Mouse (Mus musculus): ENCODE data around the gene Tcam1. TPM values are rescaled to one million over a fixed set of nuclear protein-coding genes. Genes with fewer than 3 reads are reported as not detected.

Gene Tcam1
- polyA plus RNA-seq, 1 experiment from 2014 or later = not detected

DNA sequence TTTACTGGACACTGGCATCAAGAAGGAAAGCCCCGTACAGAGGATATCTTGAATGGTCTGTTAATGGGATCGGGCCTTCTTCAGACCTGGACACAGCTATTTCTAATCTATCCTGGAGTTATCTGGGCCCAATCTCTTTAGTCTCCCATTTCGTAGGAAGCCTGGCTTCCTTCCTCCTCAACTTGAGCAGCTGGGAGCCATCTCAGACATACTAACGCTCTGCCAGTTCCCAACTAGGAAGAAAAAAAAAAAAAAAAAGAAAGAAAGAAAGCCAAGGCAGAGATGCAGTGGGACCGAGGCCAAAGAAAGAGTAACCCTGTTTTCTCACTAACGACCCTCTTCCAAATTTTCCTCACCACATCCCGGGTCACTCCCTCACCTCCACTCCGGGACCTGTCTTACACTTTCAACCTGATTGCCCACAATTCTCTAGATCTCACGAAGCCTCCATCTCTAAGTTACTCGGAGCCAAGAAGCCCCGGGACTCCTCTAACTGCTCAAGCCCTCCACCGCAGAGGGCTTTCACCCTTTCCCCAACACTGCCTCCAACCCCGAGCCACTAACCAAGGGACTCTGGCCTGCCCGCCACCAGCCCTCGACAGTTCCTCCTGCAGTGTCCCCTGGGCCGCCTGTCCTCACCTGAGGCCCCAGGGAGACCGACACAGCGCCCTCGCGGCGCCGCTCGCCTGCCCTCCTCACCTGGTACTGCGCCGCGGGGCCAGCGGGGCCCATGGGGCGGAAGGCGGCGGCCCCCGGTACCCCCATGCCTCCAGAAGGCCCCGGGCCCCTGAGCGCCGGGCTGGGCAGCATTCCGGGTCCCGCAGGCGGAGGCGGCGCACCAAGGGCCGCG is 4.5 kb upstream of the Tcam1 start:
- Histone ChIP-seq H3K27ac (ENCODE audit: low read depth, low read length) (peak overlapping the region; percentile 79), H3K9ac (replicated peaks; ENCODE audit: low read depth, low read length) (peak overlapping the region; percentile 92), H3K4me3 (ENCODE audit: low read depth, low read length) (peak overlapping the region; percentile 89), H3K9me3 (ENCODE audit: control insufficient read depth, low read length) (no peaks in the 10 kb centered on the region), H3K4me1 (ENCODE audit: control insufficient read depth, insufficient read depth, low read length) (peaks cover 31% of the 10 kb centered on the region), H3K27me3 (ENCODE audit: control insufficient read depth, insufficient read depth, low read length) (no peaks in the 10 kb centered on the region), H3K4me2 (ENCODE audit: low read depth, low read length) (peak overlapping the region; percentile 79), H3K36me3 (ENCODE audit: control insufficient read depth, insufficient read depth, low read length) (no peaks in the 10 kb centered on the region)
- 1% methylated on average over 40 of the region's 41 CpGs for WGBS
- peak; percentile 18 for ATAC-seq (ENCODE audit: low read depth)

DNA sequence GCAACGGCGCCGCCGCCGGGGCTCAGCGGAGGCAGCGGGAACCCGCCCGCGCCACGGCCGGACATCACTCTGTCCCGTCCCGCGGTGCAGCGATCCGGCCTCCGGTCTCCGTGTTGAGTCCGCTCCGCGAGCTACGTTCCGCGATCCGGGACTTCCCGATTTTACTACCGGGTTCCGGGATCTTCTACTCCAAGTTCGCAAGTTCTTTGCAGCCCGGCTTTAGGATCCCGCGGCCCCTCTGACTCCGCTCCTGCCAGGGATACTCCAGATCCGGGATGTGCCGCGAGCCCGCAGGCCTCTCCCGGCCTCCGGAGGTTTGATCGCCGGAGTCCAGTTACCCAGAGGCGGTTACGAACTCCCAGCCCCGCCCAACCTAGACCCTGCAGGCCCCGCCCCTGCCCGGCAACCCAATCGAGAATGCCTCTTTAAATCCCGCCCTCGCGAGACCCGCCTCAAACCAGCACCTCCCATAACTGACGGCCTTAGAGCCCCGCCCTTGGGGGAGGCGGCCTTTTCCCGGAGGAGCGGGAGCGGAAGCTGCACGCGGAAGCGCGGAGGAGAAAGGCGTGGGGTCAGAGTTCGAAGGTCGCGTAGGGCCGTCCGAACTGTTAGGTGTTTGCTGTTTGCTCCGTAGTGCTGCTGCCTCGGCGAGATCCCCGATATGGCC is 3.7 kb upstream of the Tcam1 start, which contains the start of gene Smarcd2:
Gene Smarcd2 (minus strand): TSS at position 329 of the 667 bp plus-strand sequence.
- Histone ChIP-seq H3K9ac (replicated peaks; ENCODE audit: low read depth, low read length) (peak within 1 kb of the TSS; percentile 92), H3K27me3 (ENCODE audit: control insufficient read depth, insufficient read depth, low read length) (no peaks in the 10 kb centered on the region), H3K4me2 (ENCODE audit: low read depth, low read length) (peak within 1 kb of the TSS; percentile 79), H3K27ac (ENCODE audit: low read depth, low read length) (peak within 1 kb of the TSS; percentile 79), H3K9me3 (ENCODE audit: control insufficient read depth, low read length) (no peaks in the 10 kb centered on the region), H3K36me3 (ENCODE audit: control insufficient read depth, insufficient read depth, low read length) (no peaks in the 10 kb centered on the region), H3K4me1 (ENCODE audit: control insufficient read depth, insufficient read depth, low read length) (peaks cover 24% of the 10 kb centered on the region), H3K4me3 (ENCODE audit: low read depth, low read length) (peak within 1 kb of the TSS; percentile 89)
- peak; percentile 91 for ATAC-seq (ENCODE audit: low read depth)
- WGBS = 1% methylated on average over 69 of the region's 72 CpGs

DNA sequence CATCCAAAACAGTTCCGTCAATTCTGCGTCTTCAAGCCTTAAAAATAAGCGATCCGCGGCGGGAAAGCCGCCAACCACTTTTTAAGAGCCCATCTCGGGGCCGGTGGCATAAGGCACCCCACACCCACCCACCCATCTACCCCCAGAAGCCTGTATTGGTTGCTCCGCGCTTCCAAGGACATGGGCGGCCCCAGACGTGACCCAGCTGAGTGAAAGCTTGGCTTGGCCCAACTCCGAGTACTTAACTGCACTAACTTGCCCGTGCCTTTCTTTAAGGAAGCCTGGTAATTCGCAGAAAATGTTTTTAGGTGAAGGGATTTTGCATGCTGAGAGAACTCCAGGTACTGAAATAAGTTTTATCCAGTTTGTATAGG is 3.2 kb upstream of the Tcam1 start:
- Histone ChIP-seq H3K36me3 (ENCODE audit: control insufficient read depth, insufficient read depth, low read length) (no peaks in the 10 kb centered on the region), H3K4me2 (ENCODE audit: low read depth, low read length) (peak overlapping the region; percentile 79), H3K27me3 (ENCODE audit: control insufficient read depth, insufficient read depth, low read length) (no peaks in the 10 kb centered on the region), H3K9ac (replicated peaks; ENCODE audit: low read depth, low read length) (peak overlapping the region; percentile 49), H3K9me3 (ENCODE audit: control insufficient read depth, low read length) (no peaks in the 10 kb centered on the region), H3K4me1 (ENCODE audit: control insufficient read depth, insufficient read depth, low read length) (peaks cover 19% of the 10 kb centered on the region), H3K27ac (ENCODE audit: low read depth, low read length) (peak overlapping the region; percentile 56), H3K4me3 (ENCODE audit: low read depth, low read length) (peak overlapping the region; percentile 89)
- peak; percentile 19; the same call in 1 of the 2 replicates for ATAC-seq (ENCODE audit: low read depth)
- 20% methylated on average over 16 of the region's 16 CpGs for WGBS

DNA sequence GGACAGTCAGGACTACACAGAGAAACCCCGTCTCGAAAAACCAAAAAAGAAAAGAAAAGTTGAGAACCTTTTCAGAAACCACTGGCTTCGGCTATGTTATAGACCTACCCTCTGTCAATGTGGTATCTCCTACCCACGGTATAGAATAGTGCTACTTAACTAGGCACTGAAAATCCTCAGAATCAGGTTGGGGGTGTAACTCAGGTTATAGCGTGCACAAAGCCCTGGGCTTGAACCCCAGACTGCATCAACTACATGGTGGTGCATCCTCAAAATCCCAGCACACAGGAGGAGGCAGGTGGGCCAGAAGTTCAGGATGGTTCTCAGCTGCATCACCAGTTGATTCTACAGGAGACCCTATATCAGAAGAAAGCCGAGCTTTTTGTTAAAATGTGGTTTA is 2.7 kb upstream of the Tcam1 start:
- Histone ChIP-seq H3K4me1 (ENCODE audit: control insufficient read depth, insufficient read depth, low read length) (peaks cover 14% of the 10 kb centered on the region), H3K4me2 (ENCODE audit: low read depth, low read length) (no peak overlapping the region; the same call in 1 of the 2 replicates), H3K27me3 (ENCODE audit: control insufficient read depth, insufficient read depth, low read length) (no peaks in the 10 kb centered on the region), H3K4me3 (ENCODE audit: low read depth, low read length) (no peak overlapping the region), H3K9me3 (ENCODE audit: control insufficient read depth, low read length) (no peaks in the 10 kb centered on the region), H3K9ac (replicated peaks; ENCODE audit: low read depth, low read length) (no peak overlapping the region), H3K36me3 (ENCODE audit: control insufficient read depth, insufficient read depth, low read length) (no peaks in the 10 kb centered on the region), H3K27ac (ENCODE audit: low read depth, low read length) (no peak overlapping the region)
- WGBS = 96% methylated on average over 6 of the region's 6 CpGs
- ATAC-seq (ENCODE audit: low read depth) = no peak

DNA sequence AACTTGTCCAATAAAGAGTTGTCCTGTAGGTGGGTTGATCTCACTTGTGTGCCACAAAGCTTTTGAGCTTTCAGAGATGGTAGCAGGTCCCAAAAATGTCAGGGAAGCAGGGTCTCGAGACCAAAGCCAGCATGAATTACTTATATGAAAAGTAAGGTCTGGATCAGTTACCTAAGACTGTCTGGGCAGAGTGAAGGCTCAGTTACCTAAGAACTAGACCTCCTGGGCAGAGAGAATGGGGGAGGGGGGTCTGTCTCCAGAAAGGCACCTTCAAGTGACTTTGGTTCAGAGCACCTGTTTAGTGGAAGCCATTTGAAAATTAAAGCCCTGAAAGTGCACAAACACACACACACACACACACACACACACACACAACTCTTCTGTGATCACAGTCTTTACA is 2.1 kb upstream of the Tcam1 start:
- Histone ChIP-seq H3K4me3 (ENCODE audit: low read depth, low read length) (no peak overlapping the region), H3K9me3 (ENCODE audit: control insufficient read depth, low read length) (no peaks in the 10 kb centered on the region), H3K9ac (replicated peaks; ENCODE audit: low read depth, low read length) (no peak overlapping the region), H3K27ac (ENCODE audit: low read depth, low read length) (no peak overlapping the region), H3K4me1 (ENCODE audit: control insufficient read depth, insufficient read depth, low read length) (peaks cover 8% of the 10 kb centered on the region), H3K36me3 (ENCODE audit: control insufficient read depth, insufficient read depth, low read length) (no peaks in the 10 kb centered on the region), H3K27me3 (ENCODE audit: control insufficient read depth, insufficient read depth, low read length) (no peaks in the 10 kb centered on the region), H3K4me2 (ENCODE audit: low read depth, low read length) (no peak overlapping the region)
- WGBS = 86% methylated on average over 1 of the region's 1 CpGs
- ATAC-seq (ENCODE audit: low read depth) = no peak

DNA sequence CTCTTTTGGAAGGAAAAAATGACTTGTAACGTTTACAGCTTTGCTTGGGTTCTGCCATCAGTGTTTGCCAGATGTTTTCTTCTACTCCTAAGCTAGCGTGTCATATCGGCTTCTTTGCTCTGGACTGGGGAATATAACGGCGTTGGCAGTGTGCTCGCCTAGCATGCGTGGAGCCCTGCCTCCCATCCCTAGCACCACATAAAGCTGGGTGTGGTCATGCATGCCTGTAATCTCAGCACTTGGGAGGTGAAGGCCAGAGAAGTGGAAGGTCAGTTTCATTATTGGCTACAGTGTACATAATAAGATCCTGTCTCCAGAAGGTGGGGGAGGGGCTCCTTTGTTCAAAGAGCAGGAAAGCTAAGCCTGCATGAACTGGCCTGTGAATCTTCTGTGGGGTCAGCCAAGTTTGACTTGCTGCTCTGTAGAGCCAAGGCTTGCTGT is 1.5 kb upstream of the Tcam1 start:
- no peak for ATAC-seq (ENCODE audit: low read depth)
- WGBS = 88% methylated on average over 7 of the region's 7 CpGs
- Histone ChIP-seq H3K4me2 (ENCODE audit: low read depth, low read length) (no peak overlapping the region), H3K9ac (replicated peaks; ENCODE audit: low read depth, low read length) (no peak overlapping the region), H3K9me3 (ENCODE audit: control insufficient read depth, low read length) (no peaks in the 10 kb centered on the region), H3K27me3 (ENCODE audit: control insufficient read depth, insufficient read depth, low read length) (no peaks in the 10 kb centered on the region), H3K36me3 (ENCODE audit: control insufficient read depth, insufficient read depth, low read length) (no peaks in the 10 kb centered on the region), H3K27ac (ENCODE audit: low read depth, low read length) (no peak overlapping the region), H3K4me1 (ENCODE audit: control insufficient read depth, insufficient read depth, low read length) (peaks cover 8% of the 10 kb centered on the region), H3K4me3 (ENCODE audit: low read depth, low read length) (no peak overlapping the region)

DNA sequence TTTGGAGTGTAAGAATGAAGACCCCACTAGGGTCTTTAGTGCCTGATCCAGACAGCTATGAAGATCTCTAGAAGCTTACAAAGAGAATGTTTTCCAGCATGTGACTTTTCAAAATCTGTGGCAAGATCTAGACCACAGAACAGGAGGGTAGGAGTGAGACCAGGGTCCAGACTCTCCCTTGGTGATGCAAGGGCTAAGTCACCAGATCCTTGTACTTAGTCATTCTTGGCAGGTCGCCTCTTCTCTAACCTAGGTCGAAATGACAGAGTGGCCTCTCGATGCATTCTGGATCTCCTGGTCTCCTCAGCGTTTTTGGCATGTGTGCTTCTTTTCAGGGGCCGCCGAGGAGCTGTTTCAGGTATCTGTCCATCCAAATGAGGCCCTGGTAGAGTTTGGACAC is 6.0 kb downstream of the Tcam1 start:
- Histone ChIP-seq H3K27me3 (ENCODE audit: control insufficient read depth, insufficient read depth, low read length) (no peaks in the 10 kb centered on the region), H3K4me3 (ENCODE audit: low read depth, low read length) (no peak overlapping the region), H3K4me2 (ENCODE audit: low read depth, low read length) (no peak overlapping the region), H3K27ac (ENCODE audit: low read depth, low read length) (no peak overlapping the region), H3K9ac (replicated peaks; ENCODE audit: low read depth, low read length) (no peak overlapping the region), H3K9me3 (ENCODE audit: control insufficient read depth, low read length) (no peaks in the 10 kb centered on the region), H3K4me1 (ENCODE audit: control insufficient read depth, insufficient read depth, low read length) (no peaks in the 10 kb centered on the region), H3K36me3 (ENCODE audit: control insufficient read depth, insufficient read depth, low read length) (no peaks in the 10 kb centered on the region)
- ATAC-seq (ENCODE audit: low read depth) = no peak
- WGBS = 87% methylated on average over 6 of the region's 6 CpGs

DNA sequence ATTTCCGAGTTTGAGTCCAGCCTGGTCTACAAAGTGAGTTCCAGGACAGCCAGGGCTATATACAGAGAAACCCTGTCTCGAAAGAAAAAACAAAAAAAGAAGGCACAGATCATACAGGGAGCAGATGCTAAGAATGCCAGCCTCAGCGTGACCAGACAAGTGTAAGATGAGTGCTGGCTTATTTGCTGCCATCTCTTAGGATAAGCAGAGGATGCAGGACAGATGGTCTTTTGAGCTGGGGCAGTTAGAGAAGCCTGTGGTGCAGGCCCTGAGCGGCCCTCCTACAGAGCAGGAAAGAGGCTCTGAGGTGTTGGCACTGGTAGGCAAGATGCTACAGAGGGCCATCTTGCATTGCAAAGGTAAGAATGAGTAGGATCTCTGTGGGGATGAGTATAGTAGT is 6.9 kb downstream of the Tcam1 start:
- no peak for ATAC-seq (ENCODE audit: low read depth)
- 81% methylated on average over 4 of the region's 4 CpGs for WGBS

DNA sequence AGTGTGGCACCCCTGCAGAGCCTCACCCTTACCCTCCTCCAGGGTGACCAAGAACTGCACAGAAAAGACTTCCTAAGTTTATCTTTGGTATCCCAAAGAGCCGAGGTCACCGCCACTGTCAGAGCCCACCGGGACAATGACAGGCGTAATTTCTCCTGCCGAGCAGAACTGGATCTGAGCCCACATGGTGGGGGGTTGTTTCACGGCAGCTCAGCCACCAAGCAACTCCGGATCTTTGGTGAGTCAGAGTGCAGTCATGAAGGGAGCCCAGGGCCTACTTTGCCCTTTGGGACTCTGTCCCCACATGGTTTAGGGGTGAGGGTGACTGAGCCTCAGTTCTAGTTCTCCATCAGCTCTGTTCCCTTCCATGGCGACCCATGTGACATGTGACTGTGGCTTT is 7.7 kb downstream of the Tcam1 start:
- no peaks in the 10 kb centered on the region for H3K36me3 ChIP-seq (ENCODE audit: control insufficient read depth, insufficient read depth, low read length)
- no peak overlapping the region for H3K4me2 ChIP-seq (ENCODE audit: low read depth, low read length)
- no peak for ATAC-seq (ENCODE audit: low read depth)
- H3K9ac ChIP-seq (replicated peaks; ENCODE audit: low read depth, low read length) = no peak overlapping the region
- no peak overlapping the region for H3K4me3 ChIP-seq (ENCODE audit: low read depth, low read length)
- WGBS = 61% methylated on average over 8 of the region's 8 CpGs
- no peaks in the 10 kb centered on the region for H3K9me3 ChIP-seq (ENCODE audit: control insufficient read depth, low read length)
- H3K27ac ChIP-seq (ENCODE audit: low read depth, low read length) = no peak overlapping the region
- H3K27me3 ChIP-seq (ENCODE audit: control insufficient read depth, insufficient read depth, low read length) = no peaks in the 10 kb centered on the region
- no peaks in the 10 kb centered on the region for H3K4me1 ChIP-seq (ENCODE audit: control insufficient read depth, insufficient read depth, low read length)

More for the DNA sequence above, 6.9 kb downstream of the Tcam1 start:
- Histone ChIP-seq H3K9me3 (ENCODE audit: control insufficient read depth, low read length) (no peaks in the 10 kb centered on the region), H3K9ac (replicated peaks; ENCODE audit: low read depth, low read length) (no peak overlapping the region), H3K4me1 (ENCODE audit: control insufficient read depth, insufficient read depth, low read length) (no peaks in the 10 kb centered on the region), H3K4me3 (ENCODE audit: low read depth, low read length) (no peak overlapping the region), H3K27ac (ENCODE audit: low read depth, low read length) (no peak overlapping the region), H3K36me3 (ENCODE audit: control insufficient read depth, insufficient read depth, low read length) (no peaks in the 10 kb centered on the region), H3K27me3 (ENCODE audit: control insufficient read depth, insufficient read depth, low read length) (no peaks in the 10 kb centered on the region), H3K4me2 (ENCODE audit: low read depth, low read length) (no peak overlapping the region)

Data from neural tube, embryonic 14.5 days (tissue).